Mouse (Mus musculus): ENCODE data around the gene Cdh3. TPM values are rescaled to one million over a fixed set of nuclear protein-coding genes. Genes with fewer than 3 reads are reported as not detected.

Cdh3 gene
- polyA plus RNA-seq, 1 experiment = 30.5 TPM

DNA sequence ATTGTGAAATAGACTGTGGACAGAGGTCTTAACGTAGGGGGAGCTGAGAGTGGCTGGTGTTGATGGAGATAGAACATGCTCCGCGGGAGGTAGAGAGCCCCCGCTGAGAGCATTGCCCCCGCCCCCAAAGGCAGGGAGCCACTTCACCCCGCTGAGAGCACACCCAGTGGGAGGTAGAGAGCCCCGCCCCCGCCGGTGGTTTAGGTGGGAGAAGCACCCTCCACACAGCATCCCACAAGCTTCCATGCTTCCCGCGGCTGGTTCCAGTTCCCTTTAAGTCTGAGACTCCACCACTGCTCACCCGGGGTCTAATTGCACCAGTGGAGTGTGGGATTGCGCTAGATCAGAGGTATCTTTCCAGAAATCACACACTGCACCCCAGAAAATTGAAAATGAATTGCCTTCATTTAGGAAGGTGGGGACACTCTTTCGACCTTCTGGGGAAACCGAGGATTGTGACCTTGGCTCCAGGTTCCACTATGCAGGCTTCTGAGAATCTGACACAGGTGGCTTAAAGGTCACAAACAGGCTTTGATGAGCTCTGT, 96.0 kb downstream of the Cdh3 start:
- DNase-seq (ENCODE audit: low read depth) = no peak

Other genes starting within 250 kb of the Cdh3 start
- 4.3 and 6.5 TPM in 2 replicates for gene Smpd3, start 172.9 kb upstream of the Cdh3 start, polyA plus RNA-seq (2012; rRNA removed)
- 3.3 TPM in 2 replicates for gene Zfp90, start 95.6 kb upstream of the Cdh3 start, polyA plus RNA-seq (2012; rRNA removed)
- not detected in 2 replicates for gene 6030452D12Rik, start 10.4 kb upstream of the Cdh3 start, polyA plus RNA-seq (2012; rRNA removed)
- gene Gm10073, start 62.6 kb downstream of the Cdh3 start, polyA plus RNA-seq (2012; rRNA removed) = 51.3 and 132 TPM in 2 replicates
- gene Cdh1, start 92.5 kb downstream of the Cdh3 start, polyA plus RNA-seq (2012; rRNA removed) = 48.3 and 80.3 TPM in 2 replicates
- 4.7 and 4.8 TPM in 2 replicates for gene Tango6, start 172.2 kb downstream of the Cdh3 start, polyA plus RNA-seq (2012; rRNA removed)

All from gonadal fat pad, adult 2 months (tissue).